Mouse (Mus musculus) neutrophil, adult 5-6 weeks (primary cell): ENCODE results near the gene Clic5. TPM values are rescaled to one million over a fixed set of nuclear protein-coding genes. Genes with fewer than 3 reads are reported as not detected.
"Not testable (repeated sequence)": the region's sequence is repeated elsewhere in the genome, so short reads cannot be mapped to it uniquely, and the experiment has no call there.

Experiments
- ATAC-seq: fragments of 151-379, 151-347 bp; 2 replicates; pipeline ENCODE4 v1.8.0; 2017; ENCODE audit warnings: mild to moderate bottlenecking, moderate TSS enrichment; ENCODE audit not compliant: insufficient number of reproducible peaks, poor library complexity, low FRiP score, severe bottlenecking; ENCODE audit errors: extremely low read depth
- total RNA-seq: library from RNA; stranded (forward); fragments of 200-1000 nt; gene quantifications from 2 replicates; pipeline ENCODE4 v1.2.3, GENCODE M21; 2017

The Clic5 gene
- total RNA-seq, result 0.74 and 0.93 TPM in 2 replicates

- 0 out of 2 replicates have a peak, but pooled peaks have one; percentile 26 for ATAC-seq
Observed at GRCm38 (mm10) chr17:44188042-44188768, at the start of gene Clic5. Clic5 (plus strand) TSS chr17:44188584.

- no peak for ATAC-seq
Observed at GRCm38 (mm10) chr17:44145806-44146205, 42.6 kb upstream of the Clic5 start.

- no peak for ATAC-seq
Observed at GRCm38 (mm10) chr17:44148109-44148846, 40.1 kb upstream of the Clic5 start.

GRCm38 (mm10) chr17:44151130-44151529 is 37.3 kb upstream of the Clic5 start:
- ATAC-seq, result no peak

GRCm38 (mm10) chr17:44151889-44152288 is 36.5 kb upstream of the Clic5 start:
- ATAC-seq, result no peak

GRCm38 (mm10) chr17:44153871-44154270 is 34.5 kb upstream of the Clic5 start:
- no peak for ATAC-seq

- no peak for ATAC-seq
Observed at GRCm38 (mm10) chr17:44155204-44155603, 33.2 kb upstream of the Clic5 start.

GRCm38 (mm10) chr17:44158186-44158585 is 30.2 kb upstream of the Clic5 start:
- ATAC-seq, result no peak

GRCm38 (mm10) chr17:44160449-44160848 is 27.9 kb upstream of the Clic5 start:
- no peak for ATAC-seq

- ATAC-seq, result no peak
Observed at GRCm38 (mm10) chr17:44162514-44162913, 25.9 kb upstream of the Clic5 start.

- no peak for ATAC-seq
Observed at GRCm38 (mm10) chr17:44162935-44163334, 25.4 kb upstream of the Clic5 start.

- ATAC-seq, result no peak
Observed at GRCm38 (mm10) chr17:44165730-44166347, 22.5 kb upstream of the Clic5 start.

- ATAC-seq, result no peak
Observed at GRCm38 (mm10) chr17:44169676-44170075, 18.7 kb upstream of the Clic5 start.

GRCm38 (mm10) chr17:44170316-44170715 is 18.1 kb upstream of the Clic5 start:
- ATAC-seq, result no peak

- no peak for ATAC-seq
Observed at GRCm38 (mm10) chr17:44171930-44172329, 16.5 kb upstream of the Clic5 start.

GRCm38 (mm10) chr17:44173341-44173740 is 15.0 kb upstream of the Clic5 start:
- no peak for ATAC-seq

GRCm38 (mm10) chr17:44177291-44177690 is 11.1 kb upstream of the Clic5 start:
- no peak for ATAC-seq

GRCm38 (mm10) chr17:44181346-44181745 is 7.0 kb upstream of the Clic5 start:
- ATAC-seq, result no peak

GRCm38 (mm10) chr17:44186871-44187270 is 1.5 kb upstream of the Clic5 start:
- ATAC-seq, result no peak

GRCm38 (mm10) chr17:44187537-44187936 is 847 bp upstream of the Clic5 start:
- ATAC-seq, result not testable (repeated sequence)
